Mouse (Mus musculus): Measurements from ENCODE around the gene Ddx6.

- TF ChIP-seq CTCF (IDR thresholded peaks at IDR 0.05; ENCODE audit: control insufficient read depth, insufficient read depth, low read length) (no peak), POLR2A (IDR thresholded peaks at IDR 0.05; ENCODE audit: borderline replicate concordance, control insufficient read depth, low read depth, low read length) (no peak)
These were observed 24.6 kb upstream of the Ddx6 start for GRCm38 (mm10) chr9:44580085-44580484.
